Mouse (Mus musculus) stomach, postnatal 0 days (tissue): ENCODE data around the gene Sub1. TPM values are rescaled to one million over a fixed set of nuclear protein-coding genes. Genes with fewer than 3 reads are reported as not detected.
A peak's percentile ranks its signal among the peaks of the same experiment; 100 is the strongest.

Experiments used
- ATAC-seq: fragments of 200-750 bp; cut with Nextera tagmentation; 2 replicates; pipeline ENCODE4 v1.8.0; 2017; ENCODE audit not compliant: low FRiP score, low TSS enrichment
- DNase-seq: peaks from one replicate; pipeline ENCODE4 v3.0.0-alpha.2; 2016; ENCODE audit warnings: low spot score
- H3K27ac ChIP-seq: fragments of 300-500 bp; sonication (generic); replicated peaks from 2 replicates; pipeline ENCODE4 v1.5.1; 2014; ENCODE audit warnings: mild to moderate bottlenecking, control low read depth
- H3K27me3 ChIP-seq: fragments of 300-500 bp; sonication (generic); 2 replicates; pipeline ENCODE4 v1.6.1; 2014; ENCODE audit warnings: low read length; ENCODE audit not compliant: control insufficient read depth, insufficient read depth
- H3K36me3 ChIP-seq: fragments of 300-500 bp; sonication (generic); 2 replicates; pipeline ENCODE4 v1.6.1; 2014; ENCODE audit warnings: low read length, mixed read lengths; ENCODE audit not compliant: control insufficient read depth, insufficient read depth
- H3K4me1 ChIP-seq: fragments of 300-500 bp; sonication (generic); replicated peaks from 2 replicates; pipeline ENCODE4 v1.6.1; 2014; ENCODE audit warnings: antibody characterized with exemption; ENCODE audit not compliant: control insufficient read depth, insufficient read depth
- H3K4me2 ChIP-seq: fragments of 300-500 bp; sonication (generic); replicated peaks from 2 replicates; pipeline ENCODE4 v1.6.1; 2014; ENCODE audit warnings: low read depth, mild to moderate bottlenecking, control low read depth, moderate library complexity
- H3K4me3 ChIP-seq: fragments of 300-500 bp; sonication (generic); 2 replicates; pipeline ENCODE4 v1.5.1; 2014; ENCODE audit warnings: low read depth, low read length, control low read depth
- H3K9ac ChIP-seq: fragments of 300-500 bp; sonication (generic); 2 replicates; pipeline ENCODE4 v1.6.1; 2014; ENCODE audit warnings: mild to moderate bottlenecking, low read length, control low read depth, mixed read lengths
- H3K9me3 ChIP-seq: fragments of 300-500 bp; sonication (generic); 2 replicates; pipeline ENCODE4 v1.6.1; 2016; ENCODE audit warnings: low read length; ENCODE audit not compliant: control insufficient read depth
- CTCF ChIP-seq: IDR thresholded peaks from 2 replicates; pipeline ENCODE4 v1.5.1; 2016; ENCODE audit warnings: antibody characterized with exemption, low read depth, mild to moderate bottlenecking, moderate library complexity
- EP300 ChIP-seq: optimal IDR thresholded peaks from 2 replicates; pipeline ENCODE3; 2016; ENCODE audit warnings: antibody characterized with exemption
- WGBS: fragments of 180-500 bp; shearing (Covaris S2); extraction: QIAGEN DNeasy Blood & Tissue Kit; methylation state at CpG from one replicate; pipeline ENCODE4 v1.1.7; 2014; 5-methylcytosine and 5-hydroxymethylcytosine counted together
- polyA plus RNA-seq: library from polyadenylated mRNA; unstranded; fragments of >200 nt; fragmentation: Nextera tagmentation; extraction: Ambion mirVana; gene quantifications from 2 replicates; pipeline ENCODE4 v1.2.1, GENCODE M21; 2015

Gene Sub1
- polyA plus RNA-seq, 1 experiment from 2014 or later, result 519 TPM

GRCm38 (mm10) chr15:11968851-11969250 is 27.9 kb downstream of the Sub1 start:
- Histone ChIP-seq H3K4me1 (no peaks in the 10 kb centered on the region), H3K9ac (no peak overlapping the region), H3K4me3 (no peak overlapping the region), H3K36me3 (no peaks in the 10 kb centered on the region), H3K27ac (no peak overlapping the region), H3K4me2 (no peak overlapping the region), H3K27me3 (no peaks in the 10 kb centered on the region), H3K9me3 (no peaks in the 10 kb centered on the region)
- DNase-seq (no peak), ATAC-seq (no peak)
- TF ChIP-seq CTCF (no peak), EP300 (no peak)
- 82% methylated on average over 9 of the region's 9 CpGs for WGBS

GRCm38 (mm10) chr15:11966367-11966766 is 30.4 kb downstream of the Sub1 start:
- ATAC-seq, result no peak
- 5% methylated on average over 4 of the region's 4 CpGs for WGBS
- Histone ChIP-seq H3K27me3 (no peaks in the 10 kb centered on the region), H3K4me1 (no peaks in the 10 kb centered on the region), H3K27ac (no peak overlapping the region), H3K9ac (no peak overlapping the region), H3K36me3 (no peaks in the 10 kb centered on the region), H3K4me3 (no peak overlapping the region), H3K4me2 (no peak overlapping the region), H3K9me3 (no peaks in the 10 kb centered on the region)
- TF ChIP-seq EP300, result no peak
- peak; percentile 88 for TF ChIP-seq CTCF
- peak; percentile 34 for DNase-seq

GRCm38 (mm10) chr15:11965201-11965845 is 31.5 kb downstream of the Sub1 start:
- Histone ChIP-seq H3K9ac (no peak overlapping the region), H3K4me1 (no peaks in the 10 kb centered on the region), H3K36me3 (no peaks in the 10 kb centered on the region), H3K4me3 (no peak overlapping the region), H3K4me2 (no peak overlapping the region), H3K9me3 (no peaks in the 10 kb centered on the region), H3K27ac (no peak overlapping the region), H3K27me3 (no peaks in the 10 kb centered on the region)
- TF ChIP-seq CTCF, result no peak
- no peak for TF ChIP-seq EP300
- DNase-seq (no peak), ATAC-seq (no peak)
- 67% methylated on average over 5 of the region's 5 CpGs for WGBS

GRCm38 (mm10) chr15:11963791-11964525 is 32.8 kb downstream of the Sub1 start:
- H3K36me3 ChIP-seq, result no peaks in the 10 kb centered on the region
- H3K4me2 ChIP-seq, result no peak overlapping the region
- ATAC-seq (no peak), DNase-seq (no peak)
- no peaks in the 10 kb centered on the region for H3K27me3 ChIP-seq
- no peaks in the 10 kb centered on the region for H3K4me1 ChIP-seq
- no peak for TF ChIP-seq CTCF
- TF ChIP-seq EP300, result no peak
- no peak overlapping the region for H3K9ac ChIP-seq
- no peaks in the 10 kb centered on the region for H3K9me3 ChIP-seq
- no peak overlapping the region for H3K27ac ChIP-seq
- 85% methylated on average over 11 of the region's 11 CpGs for WGBS
- no peak overlapping the region for H3K4me3 ChIP-seq

GRCm38 (mm10) chr15:11959716-11960115 is 37.1 kb downstream of the Sub1 start:
- Histone ChIP-seq H3K27ac (no peak overlapping the region), H3K27me3 (no peaks in the 10 kb centered on the region), H3K4me1 (no peaks in the 10 kb centered on the region), H3K36me3 (no peaks in the 10 kb centered on the region), H3K4me3 (no peak overlapping the region), H3K9me3 (no peaks in the 10 kb centered on the region), H3K4me2 (no peak overlapping the region), H3K9ac (no peak overlapping the region)
- ATAC-seq, result no peak
- 80% methylated on average over 3 of the region's 3 CpGs for WGBS
- DNase-seq, result no peak
- TF ChIP-seq CTCF (no peak), EP300 (no peak)

- Histone ChIP-seq H3K27me3 (no peaks in the 10 kb centered on the region), H3K9me3 (no peaks in the 10 kb centered on the region), H3K36me3 (no peaks in the 10 kb centered on the region), H3K4me1 (no peaks in the 10 kb centered on the region), H3K4me3 (no peak overlapping the region), H3K27ac (no peak overlapping the region), H3K9ac (no peak overlapping the region), H3K4me2 (no peak overlapping the region)
- no peak for TF ChIP-seq EP300
- no peak for TF ChIP-seq CTCF
- 78% methylated on average over 7 of the region's 7 CpGs for WGBS
- DNase-seq (no peak), ATAC-seq (no peak)
Observed at GRCm38 (mm10) chr15:11956129-11956528, 40.7 kb downstream of the Sub1 start.
